Mouse (Mus musculus): Measurements from ENCODE around the gene Scaf1. TPM values are rescaled to one million over a fixed set of nuclear protein-coding genes. Genes with fewer than 3 reads are reported as not detected.

Scaf1 gene
- total RNA-seq, 4 experiments from 2014 or later: 88.5 to 120 (median 101) TPM

DNA sequence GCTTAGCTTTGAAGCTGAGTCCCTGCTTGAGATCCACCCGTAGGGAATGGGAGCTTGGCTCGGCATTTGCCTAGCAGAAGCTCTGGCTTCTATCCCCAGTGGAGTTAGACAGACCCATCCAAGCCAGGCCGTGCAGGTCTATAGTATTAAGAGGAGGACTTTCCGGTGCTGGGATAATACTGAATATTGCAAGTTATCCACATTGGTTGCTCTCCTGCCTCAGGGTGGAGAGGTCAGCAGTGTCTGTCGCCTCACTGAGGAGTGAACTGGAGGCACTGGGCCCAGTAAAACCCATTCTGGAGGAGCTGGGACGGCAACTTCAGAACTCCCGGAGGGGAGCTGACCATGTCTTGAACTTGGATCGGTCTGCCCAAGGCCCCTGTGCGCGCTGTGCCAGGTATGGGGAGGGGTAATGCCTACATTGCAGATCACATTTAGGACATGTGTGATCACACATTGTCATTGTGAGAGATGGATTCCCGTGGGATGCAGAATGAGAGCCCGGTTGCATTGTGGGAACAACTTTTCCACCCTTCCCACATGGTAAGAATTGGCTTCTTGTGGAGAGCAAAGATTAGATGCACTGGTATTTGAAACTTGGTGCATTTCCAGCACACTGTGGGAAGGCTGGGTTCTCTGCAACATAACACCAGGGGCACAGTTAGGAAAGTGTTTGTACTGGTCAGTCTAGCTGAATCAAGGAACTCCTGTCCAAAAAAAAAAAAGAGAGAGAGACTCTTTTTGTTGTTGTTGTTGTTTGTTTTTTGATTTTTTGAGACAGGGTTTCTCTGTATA is 61.9 kb downstream of the Scaf1 start:
- DNase-seq: no peak

DNA sequence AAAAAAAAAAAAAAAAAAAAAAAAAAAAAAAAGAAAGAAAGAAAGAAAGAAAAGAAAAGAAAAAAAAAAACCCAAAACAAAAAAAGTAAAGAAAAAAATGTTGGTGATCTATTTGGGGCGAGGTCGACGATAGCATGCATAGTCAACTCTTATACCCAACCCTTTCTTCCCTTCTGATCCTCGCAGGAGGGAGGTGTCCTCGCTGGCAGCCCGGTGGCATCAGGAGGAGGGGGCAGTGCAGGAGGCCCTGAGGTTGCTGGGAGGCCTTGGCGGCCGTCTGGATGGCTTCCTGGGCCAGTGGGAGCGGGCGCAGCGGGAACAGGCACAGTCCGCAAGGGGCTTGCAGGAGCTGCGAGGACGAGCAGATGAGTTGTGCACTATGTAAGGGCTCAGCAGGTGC is 62.6 kb downstream of the Scaf1 start:
- DNase-seq: no peak

Small RNA genes within 50 kb of the gene (microRNA-seq; reads per million reads assigned to microRNA genes)
- gene Mir7054: 0.35 to 1.2 reads per million in 2 experiments

Other genes starting within 250 kb of the Scaf1 start
- gene Nup62, start 200.3 kb downstream of the Scaf1 start, total RNA-seq (2022): 10 to 100 TPM; 33.8 to 42.8 (median 37.8) TPM
- gene Il4i1, start 200.0 kb downstream of the Scaf1 start, total RNA-seq (2022): 1 to 10 TPM; 1.7 to 3.7 (median 2.5) TPM
- 100 to 1,000 TPM in 1 of 4 experiments, 10 to 100 TPM in 3; 76.2 to 108 (median 82.7) TPM for gene Atf5, start 199.7 kb downstream of the Scaf1 start, total RNA-seq (2022)
- 100 to 1,000 TPM; 106 to 137 (median 120) TPM for gene Akt1s1, start 167.4 kb downstream of the Scaf1 start, total RNA-seq (2022)
- gene Tbc1d17, start 167.3 kb downstream of the Scaf1 start, total RNA-seq (2022): 10 to 100 TPM; 69.4 to 94.9 (median 86.1) TPM
- 10 to 100 TPM; 46.6 to 56.6 (median 53.6) TPM for gene Pnkp, start 159.2 kb downstream of the Scaf1 start, total RNA-seq (2022)
- gene Ptov1, start 146.6 kb downstream of the Scaf1 start, total RNA-seq (2022): 100 to 1,000 TPM; 273 to 304 (median 292) TPM
- gene Med25, start 123.7 kb downstream of the Scaf1 start, total RNA-seq (2022): 100 to 1,000 TPM in 2 of 4 experiments, 10 to 100 TPM in 2; 85.0 to 118 (median 96.5) TPM
- 10 to 100 TPM; 27.2 to 46.8 (median 38.4) TPM for gene Fuz, start 120.3 kb downstream of the Scaf1 start, total RNA-seq (2022)
- gene Ap2a1, start 86.9 kb downstream of the Scaf1 start, total RNA-seq (2022): 100 to 1,000 TPM in 3 of 4 experiments, 10 to 100 TPM in 1; 99.8 to 139 (median 118) TPM
- not detected for gene Tsks, start 73.2 kb downstream of the Scaf1 start, total RNA-seq (2022)
- gene Cpt1c, start 41.5 kb downstream of the Scaf1 start, total RNA-seq (2022): 10 to 100 TPM; 13.7 to 28.4 (median 20.4) TPM
- 100 to 1,000 TPM; 221 to 296 (median 243) TPM for gene Prmt1, start 29.8 kb downstream of the Scaf1 start, total RNA-seq (2022)
- gene Irf3, start 18.7 kb downstream of the Scaf1 start, total RNA-seq (2022): 100 to 1,000 TPM; 118 to 180 (median 144) TPM
- 10 to 100 TPM; 15.9 to 34.1 (median 22.1) TPM for gene Bcl2l12, start 17.7 kb downstream of the Scaf1 start, total RNA-seq (2022)
- gene Rras, start 1.6 kb upstream of the Scaf1 start, total RNA-seq (2022): 100 to 1,000 TPM in 3 of 4 experiments, 10 to 100 TPM in 1; 89.6 to 138 (median 129) TPM
- gene Prr12, start 36.5 kb upstream of the Scaf1 start, total RNA-seq (2022): 10 to 100 TPM; 64.6 to 86.8 (median 70.0) TPM
- 10 to 100 TPM; 57.5 to 81.7 (median 66.6) TPM for gene Nosip, start 46.1 kb upstream of the Scaf1 start, total RNA-seq (2022)
- gene Prrg2, start 46.3 kb upstream of the Scaf1 start, total RNA-seq (2022): 10 to 100 TPM; 16.4 to 20.5 (median 17.1) TPM
- 10 to 100 TPM; 33.1 to 51.0 (median 37.1) TPM for gene Rcn3, start 75.9 kb upstream of the Scaf1 start, total RNA-seq (2022)
- gene Fcgrt, start 87.5 kb upstream of the Scaf1 start, total RNA-seq (2022): 100 to 1,000 TPM; 105 to 151 (median 125) TPM
- gene Rps11, start 108.1 kb upstream of the Scaf1 start, total RNA-seq (2022): 1,000 to 10,000 TPM; 1,085 to 1,250 (median 1,138) TPM
- 1,000 to 10,000 TPM; 1,558 to 1,710 (median 1,647) TPM for gene Rpl13a, start 112.4 kb upstream of the Scaf1 start, total RNA-seq (2022)
- not detected for gene Gm45713, start 119.9 kb upstream of the Scaf1 start, total RNA-seq (2022)
- gene Flt3l, start 120.1 kb upstream of the Scaf1 start, total RNA-seq (2022): 10 to 100 TPM; 20.4 to 56.7 (median 39.5) TPM
- 10 to 100 TPM; 58.4 to 73.0 (median 68.9) TPM for gene Pih1d1, start 137.9 kb upstream of the Scaf1 start, total RNA-seq (2022)
- 10 to 100 TPM; 76.3 to 79.7 (median 77.2) TPM for gene Aldh16a1, start 138.2 kb upstream of the Scaf1 start, total RNA-seq (2022)
- gene Slc17a7, start 147.6 kb upstream of the Scaf1 start, total RNA-seq (2022): 1 to 10 TPM in 1 of 4 experiments, under 1 TPM in 3; 0.46 to 1.1 (median 0.65) TPM
- not detected for gene Gfy, start 163.2 kb upstream of the Scaf1 start, total RNA-seq (2022)
- not detected for gene Pth2, start 164.6 kb upstream of the Scaf1 start, total RNA-seq (2022)
- gene Ccdc155, start 188.5 kb upstream of the Scaf1 start, total RNA-seq (2022): 1 to 10 TPM in 1 of 4 experiments, under 1 TPM in 3; 0.12 to 1.2 (median 0.29) TPM
- not detected for gene Dkkl1, start 195.8 kb upstream of the Scaf1 start, total RNA-seq (2022)
- 10 to 100 TPM; 10.7 to 14.1 (median 12.0) TPM for gene Tead2, start 199.4 kb upstream of the Scaf1 start, total RNA-seq (2022)
- 10 to 100 TPM in 1 of 4 experiments, 1 to 10 TPM in 3; 4.9 to 11.2 (median 7.0) TPM for gene Cd37, start 222.8 kb upstream of the Scaf1 start, total RNA-seq (2022)
- under 1 TPM in 1 of 4 experiments, not detected in 3; 0.37 TPM for gene Slc6a16, start 224.7 kb upstream of the Scaf1 start, total RNA-seq (2022)